ENCODE assay signal across 20 mouse cellular contexts in the genomic region with DNA sequence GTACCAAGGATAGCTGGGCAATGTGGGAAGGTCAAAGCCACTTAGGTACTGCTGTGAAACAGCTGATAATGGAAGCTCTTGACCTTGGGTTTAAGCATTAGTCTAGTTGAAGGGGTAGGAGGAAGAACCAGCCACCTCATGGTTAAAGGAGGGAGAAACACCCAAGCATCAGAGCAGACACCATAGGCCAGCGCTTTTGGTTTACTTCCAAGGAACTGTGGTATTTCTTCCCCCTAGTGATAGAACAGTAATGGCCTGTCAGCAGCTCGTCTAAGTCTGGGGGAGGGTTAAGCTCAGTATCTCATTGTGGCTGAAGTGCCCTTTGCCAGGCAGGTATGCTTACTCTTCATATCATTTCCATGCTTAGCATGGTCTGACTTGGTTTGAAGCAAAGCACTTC.
"Had no signal": no experiment of that assay in that cellular context is flagged by ENCODE, and none has a peak within 500 bp of the region (broad histone marks: within the 10 kb centered on the region; RNA-seq: fewer than 3 reads in every experiment).

No protein-coding gene starts in this region.

- ATAC-seq: lung, postnatal 0 days; midbrain, embryonic 15.5 days had no signal

- H3K4me3 ChIP-seq: layer of hippocampus, adult 2 months; limb, embryonic 10.5 days; limb, embryonic 13.5 days; liver, embryonic 13.5 days; midbrain, embryonic 12.5 days; midbrain, embryonic 15.5 days; neural tube, embryonic 12.5 days; neural tube, embryonic 15.5 days; stomach, embryonic 15.5 days had no signal

- H3K4me1 ChIP-seq: liver, embryonic 13.5 days; midbrain, embryonic 12.5 days; midbrain, embryonic 15.5 days; neural tube, embryonic 12.5 days; neural tube, embryonic 15.5 days; stomach, embryonic 15.5 days had no signal

- H3K4me2 ChIP-seq: limb, embryonic 13.5 days; liver, embryonic 13.5 days; midbrain, embryonic 12.5 days; midbrain, embryonic 15.5 days; neural tube, embryonic 12.5 days; neural tube, embryonic 15.5 days; stomach, embryonic 15.5 days had no signal

- H3K9me3 ChIP-seq: limb, embryonic 10.5 days; limb, embryonic 13.5 days; liver, embryonic 13.5 days; midbrain, embryonic 12.5 days; midbrain, embryonic 15.5 days; neural tube, embryonic 12.5 days; neural tube, embryonic 15.5 days; stomach, embryonic 15.5 days had no signal

- H3K27me3 ChIP-seq: liver, embryonic 13.5 days; midbrain, embryonic 12.5 days; midbrain, embryonic 15.5 days; neural tube, embryonic 12.5 days; neural tube, embryonic 15.5 days; stomach, embryonic 15.5 days had no signal

- H3K27ac ChIP-seq: kidney, postnatal 0 days; layer of hippocampus, adult 2 months; limb, embryonic 10.5 days; limb, embryonic 13.5 days; liver, embryonic 13.5 days; macrophage; midbrain, embryonic 12.5 days; midbrain, embryonic 15.5 days; neural tube, embryonic 12.5 days; neural tube, embryonic 15.5 days; stomach, embryonic 15.5 days had no signal

- H3K9ac ChIP-seq: limb, embryonic 13.5 days; liver, embryonic 13.5 days; midbrain, embryonic 12.5 days; midbrain, embryonic 15.5 days; neural tube, embryonic 12.5 days; neural tube, embryonic 15.5 days; stomach, embryonic 15.5 days had no signal

- DNase-seq: kidney, adult 2 months; kidney, postnatal 25 days; layer of hippocampus, adult 9-11 months; liver; liver, embryonic 13.5 days; retina, postnatal 1 day; right cerebral cortex, postnatal 25 days; spleen, adult 18-20 months; thymus, postnatal 25 days had no signal

- H3K36me3 ChIP-seq: limb, embryonic 10.5 days; limb, embryonic 13.5 days; liver, embryonic 13.5 days; midbrain, embryonic 12.5 days; midbrain, embryonic 15.5 days; neural tube, embryonic 12.5 days; neural tube, embryonic 15.5 days; stomach, embryonic 15.5 days had no signal
